Mouse (Mus musculus): Measurements from ENCODE around the gene Fndc3a. TPM values are rescaled to one million over a fixed set of nuclear protein-coding genes. Genes with fewer than 3 reads are reported as not detected.

The Fndc3a gene
- polyA plus RNA-seq, 1 experiment from 2014 or later = 30.2 TPM

DNA sequence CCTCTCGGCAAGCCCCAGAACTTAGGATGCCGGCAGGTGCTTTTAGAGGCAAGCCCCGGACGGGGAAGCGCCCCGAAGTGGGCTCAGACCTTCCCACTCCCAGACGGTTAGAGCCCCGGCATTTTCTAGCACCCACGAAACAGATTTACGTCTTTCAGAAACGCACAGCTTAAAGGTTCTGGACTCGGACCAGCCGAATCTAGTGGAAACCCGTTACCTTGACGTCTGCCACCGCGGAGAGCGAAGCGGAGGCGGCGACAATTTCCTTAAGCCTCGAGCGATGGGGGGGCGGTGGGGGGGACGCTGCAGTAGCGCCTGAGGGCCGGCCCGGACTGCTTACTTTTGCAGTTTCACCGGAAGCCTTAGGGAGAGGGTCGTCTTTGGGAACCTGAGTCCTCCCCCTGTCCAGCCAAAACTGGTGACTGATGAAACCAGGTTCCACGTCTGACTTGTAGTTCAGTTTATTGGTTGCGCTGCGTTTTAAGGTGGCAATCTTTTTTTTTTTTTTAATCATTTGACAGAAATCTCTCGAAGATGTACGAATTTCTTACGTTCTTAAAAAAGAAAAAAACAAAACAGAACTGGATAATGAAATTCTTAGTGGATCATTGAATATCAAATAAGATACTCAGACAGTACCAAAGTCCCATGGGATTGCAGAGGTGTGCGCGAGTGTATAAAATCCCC lies 681 bp upstream of the Fndc3a start:
- peak; percentile 59 for DNase-seq
- TF ChIP-seq CTCF (IDR thresholded peaks at IDR 0.05; ENCODE audit: low read depth) = no peak
- Histone ChIP-seq H3K27ac (ENCODE audit: low read depth) (peak overlapping the region; percentile 93; the same call in 1 of the 2 replicates), H3K4me2 (peak overlapping the region; percentile 85), H3K27me3 (ENCODE audit: insufficient read depth, low read length) (peaks cover 6% of the 10 kb centered on the region; the same call in 1 of the 2 replicates), H3K4me1 (ENCODE audit: insufficient read depth) (no peaks in the 10 kb centered on the region), H3K36me3 (ENCODE audit: insufficient read depth) (no peaks in the 10 kb centered on the region), H3K9ac (peak overlapping the region; percentile 90), H3K4me3 (ENCODE audit: low read depth, low read length) (peak overlapping the region; percentile 91), H3K9me3 (ENCODE audit: low read depth, low read length) (no peaks in the 10 kb centered on the region)
- peak; percentile 53 for ATAC-seq (ENCODE audit: insufficient read depth)
- 2% methylated on average over 38 of the region's 38 CpGs for WGBS

DNA sequence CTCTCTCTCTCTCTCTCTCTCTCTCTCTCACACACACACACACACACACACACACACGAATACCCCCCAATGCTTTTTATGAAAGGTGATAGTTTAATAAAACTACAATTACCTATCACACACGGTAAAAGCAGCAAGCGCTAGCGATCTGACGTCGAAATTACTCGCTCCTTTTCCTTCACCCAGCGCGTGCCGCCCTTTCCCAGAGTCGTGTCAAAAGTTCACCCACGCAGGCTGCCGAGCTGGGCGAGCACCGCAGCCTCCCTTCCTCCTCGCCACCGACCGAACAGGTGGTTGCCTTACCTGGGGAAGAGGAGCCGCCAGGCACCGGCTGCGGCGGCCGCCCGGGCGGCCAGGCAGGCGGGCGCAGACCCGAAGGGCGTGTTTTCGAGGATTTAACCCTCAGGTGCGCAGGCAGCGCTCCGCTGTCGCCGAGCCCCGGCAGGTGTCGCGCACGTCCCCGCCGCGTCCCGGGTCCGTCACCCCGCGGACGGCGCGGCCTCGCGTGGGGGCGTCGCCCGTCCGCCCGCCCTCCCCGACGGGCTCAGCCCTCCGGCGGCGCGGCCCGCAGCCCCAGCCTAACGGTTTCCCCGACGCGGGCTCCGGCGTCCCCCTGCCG lies 603 bp downstream of the Fndc3a start:
- H3K9me3 ChIP-seq (ENCODE audit: low read depth, low read length) = no peaks in the 10 kb centered on the region
- peak overlapping the region; percentile 93 for H3K27ac ChIP-seq (ENCODE audit: low read depth)
- H3K36me3 ChIP-seq (ENCODE audit: insufficient read depth) = no peaks in the 10 kb centered on the region
- no peak for TF ChIP-seq CTCF (IDR thresholded peaks at IDR 0.05; ENCODE audit: low read depth)
- H3K4me2 ChIP-seq = peak overlapping the region; percentile 85
- H3K4me1 ChIP-seq (ENCODE audit: insufficient read depth) = no peaks in the 10 kb centered on the region
- H3K27me3 ChIP-seq (ENCODE audit: insufficient read depth, low read length) = peaks cover 6% of the 10 kb centered on the region; the same call in 1 of the 2 replicates
- peak overlapping the region; percentile 90 for H3K9ac ChIP-seq
- ATAC-seq (ENCODE audit: insufficient read depth) = peak; percentile 62
- under 1% methylated on average over 67 of the region's 70 CpGs for WGBS
- peak overlapping the region; percentile 91 for H3K4me3 ChIP-seq (ENCODE audit: low read depth, low read length)
- peak; percentile 65 for DNase-seq

DNA sequence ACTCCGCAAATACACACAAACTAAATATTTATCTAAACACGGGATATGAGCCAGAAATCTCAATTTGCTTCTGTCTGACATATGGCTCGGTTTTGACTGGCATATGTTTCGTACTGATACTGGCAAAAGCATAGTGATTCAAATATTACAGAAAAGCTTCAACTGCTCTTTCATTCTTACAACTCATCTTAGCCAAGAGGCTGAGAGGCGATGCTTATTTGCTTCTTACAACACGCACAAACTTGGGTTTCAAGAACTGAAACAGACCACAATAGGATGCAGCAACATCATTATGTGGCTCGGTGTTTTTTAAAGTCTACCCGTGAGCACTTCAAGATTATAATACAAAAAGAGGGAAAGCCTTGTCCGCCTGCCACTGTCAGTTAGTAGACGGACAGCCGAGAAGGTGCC lies 1.2 kb downstream of the Fndc3a start:
- Histone ChIP-seq H3K4me2 (peak overlapping the region; percentile 85), H3K9ac (peak overlapping the region; percentile 90; the same call in 1 of the 2 replicates), H3K27ac (ENCODE audit: low read depth) (no peak overlapping the region), H3K9me3 (ENCODE audit: low read depth, low read length) (no peaks in the 10 kb centered on the region), H3K27me3 (ENCODE audit: insufficient read depth, low read length) (peaks cover 6% of the 10 kb centered on the region; the same call in 1 of the 2 replicates), H3K4me3 (ENCODE audit: low read depth, low read length) (peak overlapping the region; percentile 91), H3K36me3 (ENCODE audit: insufficient read depth) (no peaks in the 10 kb centered on the region), H3K4me1 (ENCODE audit: insufficient read depth) (no peaks in the 10 kb centered on the region)
- DNase-seq = peak; percentile 69
- ATAC-seq (ENCODE audit: insufficient read depth) = no peak
- WGBS = 13% methylated on average over 11 of the region's 11 CpGs
- TF ChIP-seq CTCF (IDR thresholded peaks at IDR 0.05; ENCODE audit: low read depth) = no peak

DNA sequence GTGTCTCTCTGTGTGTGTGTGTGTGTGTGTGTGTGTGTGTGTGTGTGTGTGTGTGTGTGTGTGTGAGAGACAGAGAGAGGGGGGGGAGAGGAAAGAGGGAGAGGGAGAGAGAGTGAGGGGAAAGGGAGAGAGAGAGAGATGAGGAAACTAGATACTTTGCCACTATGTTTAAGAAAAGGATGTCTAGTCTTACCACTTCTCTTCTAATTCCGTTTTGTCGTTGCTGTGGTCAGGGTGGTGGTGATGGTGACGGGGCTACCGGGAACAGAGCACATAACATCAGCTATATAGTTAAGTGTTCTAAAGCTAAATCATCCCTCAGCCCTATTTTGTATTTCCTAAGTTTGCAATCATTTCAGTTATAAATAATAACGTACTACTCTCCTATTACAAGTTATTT lies 9.7 kb downstream of the Fndc3a start:
- H3K27ac ChIP-seq (ENCODE audit: low read depth) = no peak overlapping the region
- H3K36me3 ChIP-seq (ENCODE audit: insufficient read depth) = no peaks in the 10 kb centered on the region
- H3K9me3 ChIP-seq (ENCODE audit: low read depth, low read length) = no peaks in the 10 kb centered on the region
- TF ChIP-seq CTCF (IDR thresholded peaks at IDR 0.05; ENCODE audit: low read depth) = no peak
- H3K4me2 ChIP-seq = no peak overlapping the region
- DNase-seq (no peak), ATAC-seq (ENCODE audit: insufficient read depth) (no peak)
- no peaks in the 10 kb centered on the region for H3K27me3 ChIP-seq (ENCODE audit: insufficient read depth, low read length)
- H3K4me1 ChIP-seq (ENCODE audit: insufficient read depth) = no peaks in the 10 kb centered on the region
- no peak overlapping the region for H3K4me3 ChIP-seq (ENCODE audit: low read depth, low read length)
- WGBS = 84% methylated on average over 5 of the region's 5 CpGs
- H3K9ac ChIP-seq = no peak overlapping the region

DNA sequence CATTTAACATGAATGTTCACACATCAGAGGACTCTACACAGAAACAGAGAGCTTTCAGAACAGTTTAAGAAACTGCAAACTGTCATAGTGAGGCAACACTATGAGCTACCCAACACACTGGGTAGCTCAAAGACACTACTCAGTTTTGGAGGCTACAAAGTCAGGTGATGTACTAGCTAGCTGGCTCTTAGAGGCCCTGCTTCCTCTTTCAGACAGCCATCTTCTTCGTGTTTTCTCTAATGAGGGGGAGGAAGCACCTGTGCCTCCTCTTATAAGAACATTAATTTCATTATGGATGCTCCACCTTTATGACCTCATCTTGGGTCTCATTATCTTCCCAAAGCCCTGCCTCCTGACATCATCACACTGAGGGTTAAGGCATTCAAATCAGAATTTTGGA lies 18.4 kb downstream of the Fndc3a start:
- Histone ChIP-seq H3K9ac (no peak overlapping the region), H3K27me3 (ENCODE audit: insufficient read depth, low read length) (no peaks in the 10 kb centered on the region), H3K4me3 (ENCODE audit: low read depth, low read length) (no peak overlapping the region), H3K36me3 (ENCODE audit: insufficient read depth) (no peaks in the 10 kb centered on the region), H3K9me3 (ENCODE audit: low read depth, low read length) (no peaks in the 10 kb centered on the region), H3K4me1 (ENCODE audit: insufficient read depth) (no peaks in the 10 kb centered on the region), H3K4me2 (no peak overlapping the region), H3K27ac (ENCODE audit: low read depth) (no peak overlapping the region)
- no peak for TF ChIP-seq CTCF (IDR thresholded peaks at IDR 0.05; ENCODE audit: low read depth)
- no peak for ATAC-seq (ENCODE audit: insufficient read depth)
- no peak for DNase-seq
- WGBS = 65% methylated on average over 1 of the region's 1 CpGs

DNA sequence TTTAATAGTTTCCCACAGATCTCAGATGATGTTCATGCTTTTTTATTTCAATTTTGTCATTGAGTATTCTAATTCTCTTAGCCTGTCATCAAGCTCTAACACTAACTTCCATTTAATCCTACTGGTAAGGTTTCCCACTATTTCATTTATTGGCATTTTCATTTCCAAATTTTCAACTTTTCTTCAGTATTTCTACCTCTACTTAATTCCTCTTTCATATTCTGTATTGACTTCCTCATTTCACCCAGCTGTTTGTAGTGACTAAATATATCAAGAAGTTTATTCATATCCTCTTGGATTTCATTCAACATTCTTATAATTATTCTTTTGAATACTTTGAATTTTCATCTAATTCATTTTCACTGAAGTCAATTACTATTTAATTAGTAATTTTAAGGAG lies 20.3 kb downstream of the Fndc3a start:
- ATAC-seq (ENCODE audit: insufficient read depth) = no peak

DNA sequence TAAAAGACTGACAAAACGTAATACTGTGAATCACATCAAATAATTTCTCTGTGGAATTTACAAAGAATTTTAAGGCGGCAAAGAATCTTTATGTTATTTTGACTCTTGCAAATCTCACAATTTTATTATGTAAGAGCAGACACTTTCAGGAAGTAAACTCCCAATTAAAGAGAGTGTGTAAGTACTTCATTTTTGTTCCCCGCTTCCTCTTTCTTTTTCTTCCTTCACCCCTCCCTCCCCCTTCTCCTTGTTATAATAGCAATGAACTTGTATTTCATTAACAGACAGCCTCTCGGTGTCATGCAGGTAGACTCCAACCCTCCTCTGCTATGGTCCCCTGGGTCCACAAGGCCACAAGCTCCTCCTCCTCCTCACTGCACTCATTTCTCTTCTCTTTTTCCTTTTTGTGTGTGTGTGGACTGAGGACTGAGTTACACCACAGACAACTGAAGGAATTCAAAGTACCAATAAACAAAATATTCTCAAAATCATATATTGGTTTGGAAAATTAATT lies 24.9 kb downstream of the Fndc3a start:
- H3K9ac ChIP-seq = no peak overlapping the region
- DNase-seq = no peak
- H3K4me1 ChIP-seq (ENCODE audit: insufficient read depth) = no peaks in the 10 kb centered on the region
- 76% methylated on average over 4 of the region's 4 CpGs for WGBS
- no peak for TF ChIP-seq CTCF (IDR thresholded peaks at IDR 0.05; ENCODE audit: low read depth)
- no peak overlapping the region for H3K4me3 ChIP-seq (ENCODE audit: low read depth, low read length)
- H3K9me3 ChIP-seq (ENCODE audit: low read depth, low read length) = no peaks in the 10 kb centered on the region
- no peak overlapping the region for H3K4me2 ChIP-seq
- no peaks in the 10 kb centered on the region for H3K36me3 ChIP-seq (ENCODE audit: insufficient read depth)
- no peaks in the 10 kb centered on the region for H3K27me3 ChIP-seq (ENCODE audit: insufficient read depth, low read length)
- ATAC-seq (ENCODE audit: insufficient read depth) = no peak
- no peak overlapping the region for H3K27ac ChIP-seq (ENCODE audit: low read depth)

More for the DNA sequence above, 20.3 kb downstream of the Fndc3a start:
- no peak for TF ChIP-seq CTCF (IDR thresholded peaks at IDR 0.05; ENCODE audit: low read depth)
- Histone ChIP-seq H3K27ac (ENCODE audit: low read depth) (no peak overlapping the region), H3K9me3 (ENCODE audit: low read depth, low read length) (no peaks in the 10 kb centered on the region), H3K4me1 (ENCODE audit: insufficient read depth) (no peaks in the 10 kb centered on the region), H3K4me3 (ENCODE audit: low read depth, low read length) (no peak overlapping the region), H3K4me2 (no peak overlapping the region), H3K27me3 (ENCODE audit: insufficient read depth, low read length) (no peaks in the 10 kb centered on the region), H3K36me3 (ENCODE audit: insufficient read depth) (no peaks in the 10 kb centered on the region), H3K9ac (no peak overlapping the region)
- no peak for DNase-seq

Data from lung, embryonic 14.5 days (tissue).